15 mouse cellular contexts compared by ENCODE assay signal in the genomic region with DNA sequence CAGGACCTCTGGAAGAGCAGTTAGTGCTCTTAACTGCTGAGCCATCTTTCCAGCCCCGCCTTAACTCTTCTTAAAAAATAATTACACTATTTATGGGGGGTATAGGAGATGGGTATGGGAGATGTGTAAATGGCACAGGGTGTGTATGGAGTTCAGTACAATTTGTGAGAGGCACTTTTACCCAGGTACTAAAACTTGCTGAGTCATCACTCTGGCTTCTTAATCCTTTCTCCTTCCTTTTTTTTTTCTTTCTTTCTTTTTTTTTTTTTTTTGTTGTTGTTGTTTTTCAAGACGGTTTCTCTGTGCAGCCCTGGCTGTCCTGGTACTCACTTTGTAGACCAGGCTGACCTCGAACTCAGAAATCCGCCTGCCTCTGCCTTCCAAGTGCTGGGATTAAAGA. TPM values are rescaled to one million over a fixed set of nuclear protein-coding genes. Genes with fewer than 3 reads are reported as not detected.
"Had no signal": no experiment of that assay in that cellular context is flagged by ENCODE, and none has a peak within 500 bp of the region (broad histone marks: within the 10 kb centered on the region; RNA-seq: fewer than 3 reads in every experiment).

No protein-coding gene starts in this region.

RNA-seq across cellular contexts. Expression of a gene that starts 56.1 kb away (rescaled TPM):
- polyA plus RNA-seq: intestine, embryonic 16.5 days; kidney, adult 2 months; kidney, embryonic 16.5 days; limb, embryonic 11.5 days; liver, adult 2 months; lung, embryonic 15.5 days; macrophage; midbrain, embryonic 12.5 days; midbrain, embryonic 16.5 days; neural tube, embryonic 14.5 days; spleen, adult 2 months; stomach, embryonic 15.5 days; testis, adult 2 months; thymus, adult 2 months; urinary bladder, adult 2 months had no signal
